Mouse (Mus musculus) embryo, embryonic 10 days (tissue): ENCODE results near the gene Dpf3.

ENCODE experiments used
- DNase-seq: peaks from one replicate; pipeline ENCODE4 v3.0.0-alpha.2; 2015; ENCODE audit warnings: low spot score

Dpf3 gene

GRCm38 (mm10) chr12:83487476-83487991 is at the start of gene Dpf3:
TSS of gene Dpf3 (minus strand) at chr12:83487716.
- peak; percentile 97 for DNase-seq

GRCm38 (mm10) chr12:83536039-83536438 is 48.5 kb upstream of the Dpf3 start:
- DNase-seq, result no peak

- no peak for DNase-seq
Measured at GRCm38 (mm10) chr12:83535428-83535827, 47.9 kb upstream of the Dpf3 start.

GRCm38 (mm10) chr12:83534190-83534589 is 46.7 kb upstream of the Dpf3 start:
- DNase-seq, result no peak

GRCm38 (mm10) chr12:83532966-83533365 is 45.5 kb upstream of the Dpf3 start:
- DNase-seq, result no peak

GRCm38 (mm10) chr12:83531992-83532391 is 44.5 kb upstream of the Dpf3 start:
- no peak for DNase-seq

GRCm38 (mm10) chr12:83528665-83529064 is 41.1 kb upstream of the Dpf3 start:
- no peak for DNase-seq

- DNase-seq, result peak; percentile 40
Measured at GRCm38 (mm10) chr12:83527816-83528215, 40.3 kb upstream of the Dpf3 start.

- DNase-seq, result no peak
Measured at GRCm38 (mm10) chr12:83525822-83526544, 38.5 kb upstream of the Dpf3 start.

GRCm38 (mm10) chr12:83524329-83524728 is 36.8 kb upstream of the Dpf3 start:
- DNase-seq, result no peak

- peak; percentile 27 for DNase-seq
Measured at GRCm38 (mm10) chr12:83523892-83524291, 36.4 kb upstream of the Dpf3 start.

GRCm38 (mm10) chr12:83523056-83523455 is 35.5 kb upstream of the Dpf3 start:
- DNase-seq, result no peak

- no peak for DNase-seq
Measured at GRCm38 (mm10) chr12:83521083-83521482, 33.6 kb upstream of the Dpf3 start.

- peak; percentile 96 for DNase-seq
Measured at GRCm38 (mm10) chr12:83520311-83520890, 32.9 kb upstream of the Dpf3 start, which contains the start of gene Dcaf4. TSS of gene Dcaf4 (plus strand) at chr12:83520466.

- DNase-seq, result no peak
Measured at GRCm38 (mm10) chr12:83517580-83517979, 30.1 kb upstream of the Dpf3 start.

GRCm38 (mm10) chr12:83514216-83514615 is 26.7 kb upstream of the Dpf3 start:
- no peak for DNase-seq

- no peak for DNase-seq
Measured at GRCm38 (mm10) chr12:83513185-83513584, 25.7 kb upstream of the Dpf3 start.

GRCm38 (mm10) chr12:83512783-83513182 is 25.3 kb upstream of the Dpf3 start:
- no peak for DNase-seq

GRCm38 (mm10) chr12:83510586-83510985 is 23.1 kb upstream of the Dpf3 start:
- DNase-seq, result no peak

- no peak for DNase-seq
Measured at GRCm38 (mm10) chr12:83506543-83506942, 19.0 kb upstream of the Dpf3 start.

- peak; percentile 85 for DNase-seq
Measured at GRCm38 (mm10) chr12:83502190-83502589, 14.7 kb upstream of the Dpf3 start.

GRCm38 (mm10) chr12:83499256-83499655 is 11.7 kb upstream of the Dpf3 start:
- DNase-seq, result no peak

- no peak for DNase-seq
Measured at GRCm38 (mm10) chr12:83497959-83498358, 10.4 kb upstream of the Dpf3 start.
